Mouse (Mus musculus) cerebellum, adult 2 months (tissue): Measurements from ENCODE around the gene Dock4.

Experiments used
- CTCF ChIP-seq: fragments of 200-500 bp; IDR thresholded peaks from 2 replicates; pipeline ENCODE4 v1.5.1; 2011; ENCODE audit warnings: low read depth, mild to moderate bottlenecking, control low read depth, low read length, moderate library complexity, borderline replicate concordance; ENCODE audit not compliant: insufficient read depth
- POLR2A ChIP-seq: fragments of 200-500 bp; IDR thresholded peaks from 2 replicates; pipeline ENCODE4 v1.6.1; 2011; ENCODE audit warnings: low read length, control low read depth, borderline replicate concordance; ENCODE audit not compliant: insufficient read depth

GRCm38 (mm10) chr12:40445206-40445605 is 546 bp upstream of the Dock4 start:
- TF ChIP-seq CTCF (no peak), POLR2A (no peak)
